Mouse (Mus musculus): ENCODE measurements around the gene Tmbim1.
"Not testable (repeated sequence)": the region's sequence is repeated elsewhere in the genome, so short reads cannot be mapped to it uniquely, and the experiment has no call there.

Gene Tmbim1

DNA sequence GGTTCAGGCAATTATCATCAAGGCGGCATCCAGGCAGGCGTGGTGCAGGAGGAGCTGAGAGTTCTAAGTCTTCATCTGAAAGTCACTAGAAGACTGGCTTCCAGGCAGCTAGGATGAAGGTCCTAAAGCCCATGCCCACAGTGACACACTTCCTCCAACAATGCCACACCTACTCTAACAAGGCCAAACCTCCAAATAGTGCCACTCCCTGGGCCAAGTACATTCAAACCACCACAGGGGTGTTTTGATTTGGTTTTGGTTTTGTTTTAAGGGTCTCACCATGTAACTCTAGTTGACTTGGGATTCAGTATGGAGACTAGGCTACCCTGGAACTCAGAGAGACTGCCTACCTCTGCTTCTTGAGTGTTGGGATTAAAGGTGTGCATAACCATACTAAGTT, at the start of gene Tmbim1:
Gene Tmbim1, minus strand, starts transcription at position 101 of the 400 bp plus-strand sequence.
- DNase-seq, result no peak

DNA sequence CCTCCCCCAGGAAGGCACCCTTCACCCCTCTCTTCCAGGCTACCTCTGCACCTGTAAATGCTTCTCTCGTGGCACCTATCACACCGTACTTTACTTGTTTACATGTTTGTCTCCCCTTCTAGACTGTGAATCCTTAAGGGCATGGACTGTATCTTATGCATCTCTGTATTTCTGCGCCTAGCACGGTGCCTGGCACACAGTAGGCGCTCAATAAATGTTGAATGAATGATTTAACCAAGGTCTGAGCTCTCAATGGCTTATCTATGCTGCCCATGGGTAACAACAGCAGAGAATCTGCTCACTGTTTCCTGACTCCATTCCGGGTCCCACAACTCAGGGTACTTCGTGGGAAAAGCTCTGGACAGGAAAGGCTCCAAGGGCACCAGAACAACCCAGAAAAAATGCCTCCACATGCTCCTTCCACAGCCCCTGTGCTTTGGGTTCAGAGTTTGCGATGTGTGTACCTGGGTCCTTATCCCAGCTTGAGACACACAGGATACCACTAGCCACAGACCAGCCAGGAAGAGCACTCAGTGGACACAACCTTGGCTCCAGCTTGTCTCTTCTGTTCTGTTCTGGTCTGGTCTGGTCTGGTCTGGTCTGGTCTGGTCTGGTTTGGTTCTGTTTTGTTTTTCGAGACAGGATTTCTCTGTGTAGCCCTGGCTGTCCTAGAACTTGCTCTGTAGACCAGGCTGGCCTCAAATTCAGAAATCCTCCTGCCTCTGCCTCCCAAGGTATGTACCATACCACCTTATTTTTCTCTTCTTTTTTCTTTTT, 48.2 kb upstream of the Tmbim1 start:
- no peak for DNase-seq

- DNase-seq, result no peak
Measured at GRCm38 (mm10) chr1:74352532-74353096, 47.2 kb upstream of the Tmbim1 start.

DNA sequence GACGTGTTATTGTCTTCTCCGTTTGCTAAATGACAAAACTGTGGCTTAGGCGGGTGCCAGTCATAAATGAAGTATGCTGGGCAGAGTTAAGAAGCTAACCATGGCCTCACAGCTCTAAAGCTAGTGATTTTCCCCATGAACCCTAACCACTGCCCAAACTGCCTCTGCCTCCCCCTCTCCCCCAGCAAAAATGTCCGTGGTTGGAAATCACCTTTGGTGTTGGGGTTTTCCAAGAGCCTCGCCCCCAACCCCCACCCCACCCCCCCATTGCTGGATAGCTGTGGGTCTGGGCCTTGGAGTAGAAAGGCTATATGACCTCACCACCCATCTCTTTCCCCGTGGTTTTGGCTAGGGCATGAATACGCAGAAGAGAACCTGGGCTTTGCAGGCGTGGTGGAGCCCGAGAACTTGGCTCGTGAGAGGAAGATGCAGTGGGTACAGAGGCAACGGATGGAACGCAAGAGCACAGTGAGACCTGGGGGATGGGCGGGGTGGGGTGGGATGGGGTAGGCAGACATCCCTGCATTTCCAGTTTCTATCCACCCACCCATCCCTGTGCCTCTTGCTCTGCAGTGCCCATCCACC, 45.9 kb upstream of the Tmbim1 start:
- no peak for DNase-seq

- no peak for DNase-seq
Measured at GRCm38 (mm10) chr1:74344163-74344916, 38.9 kb upstream of the Tmbim1 start.

DNA sequence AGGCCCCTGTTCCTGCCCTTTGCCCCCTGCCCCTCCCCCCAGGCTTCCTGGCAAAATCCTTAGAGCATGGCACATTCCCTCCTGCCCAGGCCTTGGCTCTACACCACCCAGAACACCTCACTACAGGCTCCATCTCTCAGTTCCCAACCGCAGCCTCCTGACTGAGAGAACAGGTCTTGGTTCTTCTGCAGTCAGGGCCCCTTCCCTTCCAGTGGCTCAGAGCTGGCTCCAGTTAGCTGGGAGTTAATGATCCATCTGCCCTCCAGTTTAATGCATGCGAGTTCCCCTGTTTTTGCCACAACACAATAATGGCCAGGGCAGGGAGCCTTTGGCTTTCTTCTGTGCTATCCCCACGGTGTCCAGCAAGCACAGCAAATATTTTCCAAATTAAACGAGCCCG, 37.7 kb upstream of the Tmbim1 start:
- no peak for DNase-seq

DNA sequence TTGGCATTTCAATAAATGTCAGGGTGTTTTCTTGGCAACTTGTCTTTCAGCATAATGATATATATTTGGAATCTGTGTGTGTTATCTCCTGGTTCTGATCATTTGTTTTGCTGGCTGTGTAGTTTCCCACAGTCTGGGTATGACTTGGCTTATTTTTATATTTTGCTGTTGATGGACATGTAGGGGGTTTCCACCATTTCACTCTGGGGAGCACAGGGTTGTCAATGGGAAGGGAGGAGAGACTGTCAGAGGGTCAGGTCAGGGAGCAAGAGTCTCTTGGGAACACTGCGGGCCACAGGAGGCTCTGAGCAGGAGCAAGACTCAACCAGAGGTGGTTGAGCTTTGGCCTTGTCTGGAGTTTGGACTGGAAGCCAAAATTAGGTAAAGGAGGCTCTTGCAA, 36.9 kb upstream of the Tmbim1 start:
- DNase-seq, result no peak

- no peak for DNase-seq
Measured at GRCm38 (mm10) chr1:74341898-74342297, 36.5 kb upstream of the Tmbim1 start.

GRCm38 (mm10) chr1:74340992-74341391, 35.6 kb upstream of the Tmbim1 start:
- not testable (repeated sequence) for DNase-seq

GRCm38 (mm10) chr1:74340361-74340764, 34.9 kb upstream of the Tmbim1 start:
- DNase-seq, result no peak

GRCm38 (mm10) chr1:74339917-74340316, 34.5 kb upstream of the Tmbim1 start:
- no peak for DNase-seq

GRCm38 (mm10) chr1:74338626-74339025, 33.2 kb upstream of the Tmbim1 start:
- no peak for DNase-seq

- no peak for DNase-seq
Measured at GRCm38 (mm10) chr1:74338013-74338412, 32.6 kb upstream of the Tmbim1 start.

- DNase-seq, result no peak
Measured at GRCm38 (mm10) chr1:74337241-74337771, 31.9 kb upstream of the Tmbim1 start.

DNA sequence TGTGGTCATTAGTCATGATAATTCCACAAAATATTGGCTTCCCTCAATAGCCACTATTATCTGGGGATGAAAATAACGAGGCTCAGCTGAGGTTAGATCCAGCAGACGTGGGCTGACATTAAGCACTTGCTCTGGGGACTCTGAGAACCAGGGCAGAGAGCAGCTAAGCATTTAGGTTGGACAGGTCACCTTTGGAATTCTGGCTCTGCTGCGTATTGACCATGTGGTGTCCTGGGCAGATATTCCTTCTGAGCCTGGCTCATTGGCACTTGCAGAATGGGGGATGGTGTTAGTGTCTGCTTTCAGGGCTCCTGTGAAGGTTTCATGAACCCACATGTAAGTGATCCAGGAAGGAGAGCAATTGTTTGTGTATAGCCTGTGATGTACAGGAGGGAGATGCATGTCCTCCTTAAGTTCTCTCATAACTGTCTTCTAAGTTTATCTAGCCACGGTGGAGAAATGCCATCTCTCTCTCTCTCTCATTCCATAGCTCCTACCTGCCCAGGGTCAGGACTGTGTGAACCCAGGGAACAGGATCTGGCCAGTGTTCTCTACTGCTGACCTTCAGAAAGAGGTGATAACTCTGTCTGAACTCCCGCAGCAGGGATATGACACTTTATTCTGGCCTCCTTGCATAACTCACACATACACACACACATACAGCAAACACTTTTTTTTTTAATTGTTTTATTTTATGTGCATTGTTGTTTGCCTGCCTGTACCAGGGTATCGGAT, 30.2 kb upstream of the Tmbim1 start:
- no peak for DNase-seq

DNA sequence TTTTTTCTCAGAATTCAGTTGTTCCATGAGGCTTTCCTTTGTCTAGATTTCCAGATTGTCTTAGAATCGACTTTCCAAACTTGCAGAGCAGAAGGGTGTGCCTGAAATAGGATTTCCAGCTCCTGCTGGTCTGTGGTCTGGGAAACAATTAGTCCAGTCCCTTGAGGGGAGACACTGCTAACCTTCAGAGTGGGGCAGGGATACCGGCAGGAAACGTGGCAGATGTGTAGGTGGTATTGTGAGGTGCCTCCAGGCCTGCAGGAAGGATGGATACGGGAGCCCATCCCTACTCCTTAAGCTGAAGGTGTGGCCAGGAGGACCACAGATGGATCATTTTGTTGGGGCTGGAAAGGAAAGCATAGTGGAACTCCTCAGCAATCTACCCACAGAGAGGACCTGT, 29.6 kb upstream of the Tmbim1 start:
- no peak for DNase-seq

DNA sequence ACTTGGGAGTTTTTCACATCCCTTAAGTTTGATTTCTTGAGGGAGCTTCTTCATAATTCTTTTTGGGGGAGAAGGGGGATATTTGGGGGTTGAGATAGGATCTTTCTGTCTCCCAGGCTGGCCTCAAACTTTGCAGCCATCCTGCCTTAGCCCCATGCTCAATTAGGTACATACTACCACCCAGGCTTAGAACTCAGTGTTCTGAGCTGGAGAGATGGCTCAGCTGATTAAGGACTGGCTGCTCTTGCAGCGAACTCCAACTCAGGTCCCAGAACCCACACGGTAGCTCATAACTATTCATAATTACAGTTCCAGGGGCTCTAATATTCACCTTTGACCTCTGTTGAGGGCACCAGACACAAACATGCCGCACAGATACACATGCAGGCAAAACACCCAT, 29.2 kb upstream of the Tmbim1 start:
- DNase-seq, result no peak

DNA sequence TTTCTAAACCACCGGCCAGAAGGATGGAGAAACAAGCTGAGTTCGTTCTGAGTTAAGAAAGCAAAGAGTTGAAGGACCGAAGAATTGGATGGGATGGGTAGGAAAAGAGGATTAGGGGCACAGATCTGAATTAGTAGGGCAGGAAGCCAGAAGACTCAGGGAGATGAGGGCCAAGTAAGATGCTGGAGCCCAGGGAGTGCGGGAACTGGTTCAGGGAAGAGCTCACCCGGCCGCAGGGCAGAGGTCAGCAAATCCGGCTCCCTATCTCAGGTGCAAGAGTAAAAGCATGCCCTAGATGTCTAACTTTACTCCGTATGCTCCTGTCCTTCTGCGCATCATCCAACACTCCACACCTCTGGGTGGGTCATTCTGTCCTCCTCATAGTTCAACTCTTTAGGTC, 27.5 kb upstream of the Tmbim1 start:
- DNase-seq, result no peak

- DNase-seq, result peak; percentile 95
Measured at GRCm38 (mm10) chr1:74332241-74332763, 26.9 kb upstream of the Tmbim1 start.

DNA sequence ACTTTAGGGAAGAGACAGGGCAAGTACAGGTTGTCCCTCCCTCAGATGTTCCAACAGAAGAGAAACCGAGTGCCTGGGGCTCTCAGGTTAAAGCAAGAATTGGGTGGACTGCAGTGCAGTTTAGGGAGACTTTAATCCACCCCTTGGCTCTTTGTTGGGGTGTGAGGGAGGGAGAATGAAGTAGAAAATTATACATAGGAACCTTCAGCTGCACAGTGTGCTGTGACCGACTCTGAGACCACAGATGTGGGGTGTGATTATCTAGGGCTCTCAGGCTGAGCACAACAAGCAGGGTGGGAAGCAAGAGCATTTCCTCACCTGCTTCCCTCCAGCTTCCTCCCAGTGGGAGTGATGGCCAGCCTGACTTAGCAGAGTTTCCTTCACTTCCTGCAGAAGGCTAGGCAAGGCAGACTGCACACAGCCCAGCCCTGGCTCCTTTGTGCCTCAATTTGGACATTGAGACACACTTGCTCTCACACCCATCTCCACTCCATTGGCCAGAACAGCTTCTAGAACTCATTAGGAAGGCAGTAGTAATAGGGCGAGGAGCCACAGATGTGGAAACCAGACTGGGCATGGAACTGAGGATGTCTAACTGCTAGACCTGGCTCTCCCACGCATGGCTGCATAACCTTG, 25.7 kb upstream of the Tmbim1 start:
- DNase-seq, result no peak

GRCm38 (mm10) chr1:74329899-74330431, 24.5 kb upstream of the Tmbim1 start:
- DNase-seq, result no peak

GRCm38 (mm10) chr1:74326916-74327315, 21.5 kb upstream of the Tmbim1 start:
- not testable (repeated sequence) for DNase-seq
